Mouse (Mus musculus) kidney, embryonic 14.5 days (tissue): ENCODE data around the gene Gm29735. TPM values are rescaled to one million over a fixed set of nuclear protein-coding genes. Genes with fewer than 3 reads are reported as not detected.
"Not testable (repeated sequence)": the region's sequence is repeated elsewhere in the genome, so short reads cannot be mapped to it uniquely, and the experiment has no call there.

Source experiments
- ATAC-seq: fragments of 200-750 bp; cut with Nextera tagmentation; 2 replicates; pipeline ENCODE4 v1.8.0; 2017; ENCODE audit warnings: moderate number of reproducible peaks, mild to moderate bottlenecking, moderate TSS enrichment, moderate library complexity; ENCODE audit not compliant: low FRiP score, low TSS enrichment
- H3K27ac ChIP-seq: fragments of 300-500 bp; sonication (generic); 2 replicates; pipeline ENCODE4 v1.5.1; 2014; ENCODE audit warnings: low read depth, mild to moderate bottlenecking, low read length, moderate library complexity, mixed read lengths
- H3K27me3 ChIP-seq: fragments of 300-500 bp; sonication (generic); 2 replicates; pipeline ENCODE4 v1.6.1; 2014; ENCODE audit warnings: mild to moderate bottlenecking, low read length; ENCODE audit not compliant: control insufficient read depth, insufficient read depth
- H3K36me3 ChIP-seq: fragments of 300-500 bp; sonication (generic); 2 replicates; pipeline ENCODE4 v1.6.1; 2014; ENCODE audit warnings: low read length, mixed read lengths; ENCODE audit not compliant: control insufficient read depth, insufficient read depth
- H3K4me1 ChIP-seq: fragments of 300-500 bp; sonication (generic); 2 replicates; pipeline ENCODE4 v1.6.1; 2014; ENCODE audit warnings: low read length, mixed read lengths; ENCODE audit not compliant: control insufficient read depth, insufficient read depth
- H3K4me2 ChIP-seq: fragments of 300-500 bp; sonication (generic); replicated peaks from 2 replicates; pipeline ENCODE4 v1.6.1; 2014; ENCODE audit warnings: low read depth, mild to moderate bottlenecking, low read length
- H3K4me3 ChIP-seq: fragments of 300-500 bp; sonication (generic); 2 replicates; pipeline ENCODE4 v1.5.1; 2014; ENCODE audit warnings: mild to moderate bottlenecking, low read length
- H3K9ac ChIP-seq: fragments of 300-500 bp; sonication (generic); 2 replicates; pipeline ENCODE4 v1.6.1; 2014; ENCODE audit warnings: low read depth, mild to moderate bottlenecking, low read length, moderate library complexity
- H3K9me3 ChIP-seq: fragments of 300-500 bp; sonication (generic); 2 replicates; pipeline ENCODE4 v1.6.1; 2016; ENCODE audit warnings: low read length; ENCODE audit not compliant: control insufficient read depth
- WGBS: fragments of 180-500 bp; shearing (Covaris S2); extraction: QIAGEN DNeasy Blood & Tissue Kit; methylation state at CpG from one replicate; pipeline ENCODE4 v1.1.7; 2014; 5-methylcytosine and 5-hydroxymethylcytosine counted together
- polyA plus RNA-seq: library from polyadenylated mRNA; unstranded; fragments of >200 nt; fragmentation: Nextera tagmentation; extraction: Ambion mirVana; gene quantifications from 2 replicates; pipeline ENCODE4 v1.2.1, GENCODE M21; 2014

Gm29735 gene
- polyA plus RNA-seq, result not detected in 2 replicates

DNA sequence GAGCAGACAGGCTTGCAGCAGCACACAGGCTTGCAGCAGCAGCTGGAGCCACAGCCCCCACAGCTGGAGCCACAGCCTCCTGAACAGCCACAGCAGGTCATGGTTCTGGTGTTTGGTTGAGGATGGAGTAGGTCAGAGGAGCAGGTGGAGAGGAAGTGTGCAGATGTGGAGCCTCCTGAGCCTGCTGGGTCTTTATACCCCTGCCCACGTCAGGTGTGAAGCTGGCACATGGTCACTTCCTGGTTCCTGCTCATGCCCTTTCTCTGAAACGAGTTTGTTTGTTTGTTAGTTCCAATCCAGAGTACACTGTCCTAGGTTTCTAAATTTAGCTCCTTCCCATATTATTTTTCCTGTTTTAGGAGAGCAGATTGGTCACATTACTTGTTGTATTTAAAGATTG lies at the start of gene Gm29735:
Gene Gm29735 (minus strand): TSS at position 101 of the 400 bp plus-strand sequence.
- not testable (repeated sequence) for H3K9me3 ChIP-seq, ATAC-seq, H3K4me1 ChIP-seq, H3K36me3 ChIP-seq, H3K9ac ChIP-seq, H3K27ac ChIP-seq, H3K4me3 ChIP-seq, H3K27me3 ChIP-seq, H3K4me2 ChIP-seq
- WGBS, result 54% methylated on average over 2 of the region's 2 CpGs

DNA sequence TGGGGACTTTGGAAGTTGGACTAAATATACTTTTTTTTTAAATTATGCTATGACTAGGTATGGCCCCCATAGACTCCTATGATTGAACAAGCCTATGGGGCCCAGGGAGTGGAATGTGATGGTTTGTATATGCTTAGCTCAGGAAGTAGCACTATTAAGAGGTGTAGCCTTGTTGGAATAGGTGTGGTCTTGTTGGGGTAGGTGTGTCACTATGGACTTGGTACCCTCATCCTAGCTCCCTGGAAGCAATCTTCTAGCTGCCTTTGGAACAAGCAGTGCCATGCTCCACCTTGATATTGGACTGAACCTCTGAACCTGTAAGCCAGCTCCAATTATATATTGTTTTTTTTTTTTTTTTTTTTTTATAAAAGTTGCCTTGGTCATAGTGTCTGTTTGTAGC lies 48.6 kb upstream of the Gm29735 start:
- Histone ChIP-seq H3K9me3 (no peaks in the 10 kb centered on the region), H3K27ac (no peak overlapping the region), H3K4me1 (no peaks in the 10 kb centered on the region)

GRCm38 (mm10) chr7:142201064-142201463 lies 44.2 kb upstream of the Gm29735 start, which contains the start of gene Krtap5-3:
Krtap5-3 (plus strand) TSS chr7:142201364.
- H3K4me3 ChIP-seq, result no peak within 1 kb of the TSS
- no peak within 1 kb of the TSS for H3K4me2 ChIP-seq
- WGBS, result 8% methylated on average over 1 of the region's 1 CpGs
- no peaks in the 10 kb centered on the region for H3K4me1 ChIP-seq
- H3K9me3 ChIP-seq, result no peaks in the 10 kb centered on the region
- H3K27ac ChIP-seq, result no peak within 1 kb of the TSS
- no peak within 1 kb of the TSS for H3K9ac ChIP-seq
- no peaks in the 10 kb centered on the region for H3K36me3 ChIP-seq
- H3K27me3 ChIP-seq, result no peaks in the 10 kb centered on the region
- no peak for ATAC-seq

More for the DNA sequence above, 48.6 kb upstream of the Gm29735 start:
- Histone ChIP-seq H3K4me2 (no peak overlapping the region), H3K9ac (no peak overlapping the region), H3K27me3 (no peaks in the 10 kb centered on the region), H3K36me3 (no peaks in the 10 kb centered on the region), H3K4me3 (no peak overlapping the region)
- ATAC-seq, result no peak

- H3K4me2 ChIP-seq, result no peak overlapping the region
- H3K9ac ChIP-seq, result no peak overlapping the region
- H3K36me3 ChIP-seq, result no peaks in the 10 kb centered on the region
- no peaks in the 10 kb centered on the region for H3K4me1 ChIP-seq
- no peaks in the 10 kb centered on the region for H3K9me3 ChIP-seq
- no peaks in the 10 kb centered on the region for H3K27me3 ChIP-seq
- H3K27ac ChIP-seq, result no peak overlapping the region
- no peak for ATAC-seq
- 80% methylated on average over 2 of the region's 2 CpGs for WGBS
- no peak overlapping the region for H3K4me3 ChIP-seq
Observed at GRCm38 (mm10) chr7:142198748-142199147, 41.8 kb upstream of the Gm29735 start.

GRCm38 (mm10) chr7:142190289-142190688 lies 33.4 kb upstream of the Gm29735 start, which contains the start of gene Gm10153:
Gm10153 (minus strand) TSS chr7:142190389.
- no peak within 1 kb of the TSS for H3K9ac ChIP-seq
- no peaks in the 10 kb centered on the region for H3K27me3 ChIP-seq
- no peaks in the 10 kb centered on the region for H3K4me1 ChIP-seq
- WGBS, result 34% methylated on average over 2 of the region's 2 CpGs
- H3K36me3 ChIP-seq, result no peaks in the 10 kb centered on the region
- no peak within 1 kb of the TSS for H3K4me3 ChIP-seq
- H3K9me3 ChIP-seq, result no peaks in the 10 kb centered on the region
- no peak for ATAC-seq
- no peak within 1 kb of the TSS for H3K4me2 ChIP-seq
- no peak within 1 kb of the TSS for H3K27ac ChIP-seq

- no peak overlapping the region for H3K9ac ChIP-seq
- no peaks in the 10 kb centered on the region for H3K4me1 ChIP-seq
- H3K4me2 ChIP-seq, result no peak overlapping the region
- H3K27ac ChIP-seq, result no peak overlapping the region
- no peak for ATAC-seq
- WGBS, result 72% methylated on average over 2 of the region's 2 CpGs
- no peaks in the 10 kb centered on the region for H3K27me3 ChIP-seq
- no peak overlapping the region for H3K4me3 ChIP-seq
- no peaks in the 10 kb centered on the region for H3K36me3 ChIP-seq
- no peaks in the 10 kb centered on the region for H3K9me3 ChIP-seq
Observed at GRCm38 (mm10) chr7:142188156-142188555, 31.2 kb upstream of the Gm29735 start.

- H3K4me2 ChIP-seq, result no peak overlapping the region
- no peak overlapping the region for H3K4me3 ChIP-seq
- no peaks in the 10 kb centered on the region for H3K36me3 ChIP-seq
- H3K9ac ChIP-seq, result no peak overlapping the region
- H3K4me1 ChIP-seq, result no peaks in the 10 kb centered on the region
- ATAC-seq, result no peak
- no peaks in the 10 kb centered on the region for H3K27me3 ChIP-seq
- no peaks in the 10 kb centered on the region for H3K9me3 ChIP-seq
- no peak overlapping the region for H3K27ac ChIP-seq
- WGBS, result 47% methylated on average over 1 of the region's 1 CpGs
Observed at GRCm38 (mm10) chr7:142181021-142181420, 24.1 kb upstream of the Gm29735 start.

- Histone ChIP-seq H3K9ac (no peak overlapping the region), H3K4me1 (no peaks in the 10 kb centered on the region), H3K27ac (no peak overlapping the region), H3K4me3 (no peak overlapping the region), H3K36me3 (no peaks in the 10 kb centered on the region), H3K4me2 (no peak overlapping the region), H3K27me3 (no peaks in the 10 kb centered on the region), H3K9me3 (no peaks in the 10 kb centered on the region)
- 85% methylated on average over 1 of the region's 1 CpGs for WGBS
- no peak for ATAC-seq
Observed at GRCm38 (mm10) chr7:142178685-142179084, 21.8 kb upstream of the Gm29735 start.

GRCm38 (mm10) chr7:142175905-142176304 lies 19.0 kb upstream of the Gm29735 start, which contains the start of gene Krtap5-2:
Krtap5-2 (minus strand) TSS chr7:142176005.
- H3K27me3 ChIP-seq, H3K4me3 ChIP-seq, ATAC-seq, H3K27ac ChIP-seq, H3K4me2 ChIP-seq, H3K36me3 ChIP-seq, H3K4me1 ChIP-seq, H3K9ac ChIP-seq, H3K9me3 ChIP-seq: not testable (repeated sequence)
